Mouse (Mus musculus): Measurements from ENCODE around the gene Slc24a4. TPM values are rescaled to one million over a fixed set of nuclear protein-coding genes. Genes with fewer than 3 reads are reported as not detected.

The Slc24a4 gene
- polyA plus RNA-seq, 1 experiment, result 25.7 TPM

DNA sequence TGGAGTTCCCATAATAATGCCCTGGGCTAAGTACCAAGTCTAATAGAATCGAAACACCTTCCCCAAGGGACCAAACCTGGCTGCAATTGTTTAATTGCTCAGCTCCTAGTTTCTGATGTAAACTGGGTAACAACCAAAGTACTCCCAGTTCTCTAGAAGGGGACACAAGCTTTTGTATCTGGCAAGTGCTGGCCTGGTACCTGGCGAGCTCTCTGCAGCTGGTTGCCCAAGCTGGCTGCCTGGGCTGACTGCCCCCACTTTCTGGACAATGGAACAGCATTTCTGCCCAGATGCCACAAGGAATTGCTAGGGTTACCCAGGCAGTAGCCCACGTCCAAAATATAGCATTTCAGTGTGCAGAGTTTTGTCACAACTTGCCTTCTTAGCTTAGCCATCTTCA, 12.0 kb upstream of the Slc24a4 start:
- TF ChIP-seq POLR2A (IDR thresholded peaks at IDR 0.05; ENCODE audit: extremely low read depth, insufficient read depth, low read length) (no peak), CTCF (IDR thresholded peaks at IDR 0.05; ENCODE audit: extremely low read depth, insufficient read depth, low read length) (no peak)
- Histone ChIP-seq H3K27ac (ENCODE audit: insufficient read depth, low read length) (no peak overlapping the region), H3K4me1 (ENCODE audit: control insufficient read depth, insufficient read depth, low read length) (peaks cover 5% of the 10 kb centered on the region), H3K4me3 (ENCODE audit: insufficient read depth, low read length) (no peak overlapping the region)

DNA sequence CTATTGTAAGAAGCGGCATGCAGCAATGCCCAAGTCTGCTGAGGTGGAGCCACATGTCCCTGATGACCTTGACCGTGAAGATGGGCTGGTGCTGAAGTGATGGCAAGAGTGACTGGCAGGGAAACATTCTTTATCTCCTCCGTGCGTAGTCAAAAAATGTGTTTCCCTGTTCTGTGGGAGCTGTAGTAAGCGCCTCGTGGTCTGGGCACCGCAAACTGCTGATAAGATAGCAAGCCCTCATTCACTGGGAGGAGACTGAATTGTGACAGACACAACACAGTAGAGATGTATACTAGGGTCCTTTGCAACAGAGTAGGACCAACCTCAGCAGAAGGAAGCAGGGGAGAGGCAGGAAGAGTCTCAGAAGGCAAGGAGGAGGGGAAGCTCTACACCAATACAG, 10.5 kb upstream of the Slc24a4 start:
- Histone ChIP-seq H3K4me3 (ENCODE audit: insufficient read depth, low read length) (no peak overlapping the region), H3K4me1 (ENCODE audit: control insufficient read depth, insufficient read depth, low read length) (no peaks in the 10 kb centered on the region), H3K27ac (ENCODE audit: insufficient read depth, low read length) (no peak overlapping the region)
- TF ChIP-seq CTCF (IDR thresholded peaks at IDR 0.05; ENCODE audit: extremely low read depth, insufficient read depth, low read length), result no peak
- TF ChIP-seq POLR2A (IDR thresholded peaks at IDR 0.05; ENCODE audit: extremely low read depth, insufficient read depth, low read length), result no peak

DNA sequence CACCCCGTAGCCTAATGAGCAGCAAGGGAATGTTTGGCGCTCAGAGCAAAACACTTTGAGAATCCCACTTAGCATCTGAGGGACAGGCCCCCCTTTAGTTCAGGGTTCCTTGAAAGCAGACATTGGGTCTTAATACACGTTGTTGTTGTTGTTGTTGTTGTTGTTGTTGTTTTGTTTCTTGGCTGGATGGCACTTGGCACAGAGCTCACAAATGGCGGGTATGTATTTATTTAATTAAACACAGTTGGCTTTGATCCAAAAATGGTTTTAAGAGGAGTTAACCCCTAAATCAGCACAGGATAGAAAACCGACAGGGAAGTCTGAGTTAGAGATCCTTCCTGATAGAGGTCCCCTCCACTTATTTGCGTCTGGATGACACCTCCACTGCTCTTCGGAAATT, 932 bp upstream of the Slc24a4 start:
- H3K4me1 ChIP-seq (ENCODE audit: control insufficient read depth, insufficient read depth, low read length), result peaks cover 1% of the 10 kb centered on the region; the same call in 1 of the 2 replicates
- H3K27ac ChIP-seq (ENCODE audit: insufficient read depth, low read length), result no peak overlapping the region
- TF ChIP-seq CTCF (IDR thresholded peaks at IDR 0.05; ENCODE audit: extremely low read depth, insufficient read depth, low read length) (no peak), POLR2A (IDR thresholded peaks at IDR 0.05; ENCODE audit: extremely low read depth, insufficient read depth, low read length) (no peak)
- H3K4me3 ChIP-seq (ENCODE audit: insufficient read depth, low read length), result peak overlapping the region; percentile 66

GRCm38 (mm10) chr12:102128791-102129507, 416 bp downstream of the Slc24a4 start:
- peak overlapping the region; percentile 67 for H3K27ac ChIP-seq (ENCODE audit: insufficient read depth, low read length)
- TF ChIP-seq CTCF (IDR thresholded peaks at IDR 0.05; ENCODE audit: extremely low read depth, insufficient read depth, low read length) (no peak), POLR2A (IDR thresholded peaks at IDR 0.05; ENCODE audit: extremely low read depth, insufficient read depth, low read length) (no peak)
- H3K4me3 ChIP-seq (ENCODE audit: insufficient read depth, low read length), result peak overlapping the region; percentile 66
- H3K4me1 ChIP-seq (ENCODE audit: control insufficient read depth, insufficient read depth, low read length), result peaks cover 1% of the 10 kb centered on the region; the same call in 1 of the 2 replicates

DNA sequence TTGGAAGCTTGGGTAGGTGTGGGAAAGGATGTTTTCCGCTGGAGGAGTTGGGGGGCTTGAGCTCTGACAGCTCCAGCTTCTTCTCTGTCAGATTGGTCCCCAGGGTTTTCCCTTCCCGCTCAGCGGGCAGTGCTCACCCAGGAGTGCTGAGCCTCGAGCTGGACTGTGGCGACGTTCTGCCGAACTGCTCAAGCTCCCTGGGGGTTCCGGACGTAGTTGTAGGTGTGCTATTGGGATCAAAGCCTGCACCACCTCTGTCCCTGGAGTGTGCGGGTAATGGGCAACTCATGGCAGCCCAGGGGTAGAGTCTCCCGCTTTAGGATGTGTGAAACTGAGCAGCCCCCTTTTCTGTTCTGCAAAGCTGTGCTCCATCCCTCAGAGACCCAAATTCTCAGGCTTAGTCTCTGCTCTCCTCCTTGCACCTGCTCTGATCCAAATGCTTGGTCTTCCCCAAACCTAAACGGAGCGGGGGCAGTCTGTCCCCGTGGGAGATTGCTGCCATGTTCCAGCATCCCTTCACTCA, 1.0 kb downstream of the Slc24a4 start:
- Histone ChIP-seq H3K27ac (ENCODE audit: insufficient read depth, low read length) (peak overlapping the region; percentile 67; the same call in 1 of the 2 replicates), H3K4me1 (ENCODE audit: control insufficient read depth, insufficient read depth, low read length) (peaks cover 1% of the 10 kb centered on the region; the same call in 1 of the 2 replicates), H3K4me3 (ENCODE audit: insufficient read depth, low read length) (peak overlapping the region; percentile 66)
- TF ChIP-seq CTCF (IDR thresholded peaks at IDR 0.05; ENCODE audit: extremely low read depth, insufficient read depth, low read length), result no peak
- TF ChIP-seq POLR2A (IDR thresholded peaks at IDR 0.05; ENCODE audit: extremely low read depth, insufficient read depth, low read length), result peak; percentile 52

DNA sequence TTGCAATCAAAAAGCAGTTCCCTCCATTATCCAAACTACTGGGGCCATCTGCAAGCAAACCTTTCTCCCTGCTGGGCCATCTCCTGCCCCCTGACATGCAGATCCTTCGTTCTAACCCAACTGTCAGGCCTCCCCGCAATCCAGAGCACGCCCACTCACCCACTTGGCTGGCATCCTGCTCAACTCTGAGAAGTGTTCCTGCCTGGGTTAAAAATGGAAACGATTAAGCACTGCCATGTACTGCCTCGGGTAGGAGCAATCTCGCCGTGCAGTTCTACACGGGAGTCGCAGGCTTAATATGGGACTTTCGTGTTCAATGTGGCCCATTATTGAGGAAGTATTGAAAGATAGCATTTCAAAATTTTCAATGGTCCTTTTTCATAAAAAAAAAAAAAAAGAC, 11.2 kb downstream of the Slc24a4 start:
- TF ChIP-seq CTCF (IDR thresholded peaks at IDR 0.05; ENCODE audit: extremely low read depth, insufficient read depth, low read length) (no peak), POLR2A (IDR thresholded peaks at IDR 0.05; ENCODE audit: extremely low read depth, insufficient read depth, low read length) (no peak)
- peaks cover 8% of the 10 kb centered on the region for H3K4me1 ChIP-seq (ENCODE audit: control insufficient read depth, insufficient read depth, low read length)
- no peak overlapping the region for H3K4me3 ChIP-seq (ENCODE audit: insufficient read depth, low read length)
- no peak overlapping the region for H3K27ac ChIP-seq (ENCODE audit: insufficient read depth, low read length)

DNA sequence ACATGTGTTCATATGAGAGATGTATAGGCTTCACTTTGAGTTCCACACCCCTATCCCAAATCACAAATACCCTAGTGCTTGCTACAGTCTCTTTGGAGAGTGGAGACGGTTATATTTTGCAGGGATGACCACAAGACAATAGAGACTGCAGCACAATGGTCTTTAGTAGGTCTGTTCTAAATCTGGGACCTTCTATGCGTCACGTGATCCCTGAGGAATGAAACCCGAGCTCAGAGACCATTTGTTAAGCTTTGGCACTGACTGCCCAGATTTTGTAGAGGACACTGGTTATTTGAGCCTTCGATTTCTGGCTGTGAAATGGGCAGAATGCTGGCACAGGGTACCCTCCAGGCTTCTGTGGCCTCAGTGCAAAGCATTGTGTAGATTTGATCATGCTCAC, 12.8 kb downstream of the Slc24a4 start:
- TF ChIP-seq POLR2A (IDR thresholded peaks at IDR 0.05; ENCODE audit: extremely low read depth, insufficient read depth, low read length) (no peak), CTCF (IDR thresholded peaks at IDR 0.05; ENCODE audit: extremely low read depth, insufficient read depth, low read length) (no peak)
- Histone ChIP-seq H3K4me3 (ENCODE audit: insufficient read depth, low read length) (no peak overlapping the region), H3K4me1 (ENCODE audit: control insufficient read depth, insufficient read depth, low read length) (peaks cover 8% of the 10 kb centered on the region)

GRCm38 (mm10) chr12:102147678-102148077, 19.1 kb downstream of the Slc24a4 start:
- no peak for TF ChIP-seq CTCF (IDR thresholded peaks at IDR 0.05; ENCODE audit: extremely low read depth, insufficient read depth, low read length)
- TF ChIP-seq POLR2A (IDR thresholded peaks at IDR 0.05; ENCODE audit: extremely low read depth, insufficient read depth, low read length), result no peak
- Histone ChIP-seq H3K4me3 (ENCODE audit: insufficient read depth, low read length) (no peak overlapping the region), H3K4me1 (ENCODE audit: control insufficient read depth, insufficient read depth, low read length) (no peaks in the 10 kb centered on the region), H3K27ac (ENCODE audit: insufficient read depth, low read length) (no peak overlapping the region)

More for the DNA sequence above, 12.8 kb downstream of the Slc24a4 start:
- H3K27ac ChIP-seq (ENCODE audit: insufficient read depth, low read length), result no peak overlapping the region

DNA sequence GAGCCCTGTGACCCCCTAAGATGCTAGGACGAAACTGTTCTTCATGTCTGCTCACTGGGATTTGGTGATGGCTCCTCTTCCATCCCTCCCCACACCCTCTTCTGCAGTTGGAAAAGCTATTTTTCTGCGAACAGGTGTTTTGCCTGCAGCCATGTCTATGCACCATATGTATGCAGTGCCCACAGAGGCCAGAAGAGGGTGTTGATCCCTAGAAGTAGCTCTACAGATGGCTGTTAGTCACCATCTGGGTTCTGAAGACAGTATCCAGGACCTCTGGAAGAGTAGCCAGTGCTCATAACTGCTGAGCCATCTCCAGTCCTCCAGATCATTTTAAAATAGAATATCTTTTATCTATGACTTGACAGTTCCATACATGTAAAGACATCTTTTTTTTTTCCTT, 20.2 kb downstream of the Slc24a4 start:
- TF ChIP-seq CTCF (IDR thresholded peaks at IDR 0.05; ENCODE audit: extremely low read depth, insufficient read depth, low read length) (no peak; the same call in 1 of the 2 replicates), POLR2A (IDR thresholded peaks at IDR 0.05; ENCODE audit: extremely low read depth, insufficient read depth, low read length) (no peak)
- Histone ChIP-seq H3K4me1 (ENCODE audit: control insufficient read depth, insufficient read depth, low read length) (no peaks in the 10 kb centered on the region), H3K27ac (ENCODE audit: insufficient read depth, low read length) (no peak overlapping the region), H3K4me3 (ENCODE audit: insufficient read depth, low read length) (no peak overlapping the region)

GRCm38 (mm10) chr12:102151185-102151584, 22.7 kb downstream of the Slc24a4 start:
- Histone ChIP-seq H3K27ac (ENCODE audit: insufficient read depth, low read length) (no peak overlapping the region), H3K4me1 (ENCODE audit: control insufficient read depth, insufficient read depth, low read length) (no peaks in the 10 kb centered on the region), H3K4me3 (ENCODE audit: insufficient read depth, low read length) (no peak overlapping the region)
- TF ChIP-seq POLR2A (IDR thresholded peaks at IDR 0.05; ENCODE audit: extremely low read depth, insufficient read depth, low read length), result no peak
- TF ChIP-seq CTCF (IDR thresholded peaks at IDR 0.05; ENCODE audit: extremely low read depth, insufficient read depth, low read length), result no peak

All from cortical plate, adult 2 months (tissue).